In genomic region chr1:91187315-91187714, GRCm38 (mm10) we compare ENCODE assay signal across 17 mouse cellular contexts. TPM values are rescaled to one million over a fixed set of nuclear protein-coding genes. Genes with fewer than 3 reads are reported as not detected.
DNase-seq lines count a peak whose midpoint lies in the region; ATAC-seq and TF ChIP-seq lines count a peak whose summit lies in the region.
"Had no signal": no experiment of that assay in that cellular context is flagged by ENCODE, and none has a peak within 500 bp of the region (broad histone marks: within the 10 kb centered on the region; RNA-seq: fewer than 3 reads in every experiment).

No protein-coding gene starts in this region.

- H3K27me3 ChIP-seq in embryonic facial prominence, embryonic 14.5 days (replicated peaks; ENCODE audit: control insufficient read depth, insufficient read depth, low read length), result no peaks in the 10 kb centered on the region
- 0 out of 2 replicates have a peak, but pooled peaks cover 10% of the 10 kb centered on the region for H3K27me3 ChIP-seq in embryonic facial prominence, embryonic 10.5 days (replicated peaks; ENCODE audit: low read depth, poor library complexity, severe bottlenecking)
- no peaks in the 10 kb centered on the region for H3K27me3 ChIP-seq in lung, postnatal 0 days (replicated peaks; ENCODE audit: insufficient read depth, low read length)
- H3K27me3 ChIP-seq in midbrain, embryonic 14.5 days (ENCODE audit: control insufficient read depth, insufficient read depth, low read length), result no peaks in the 10 kb centered on the region
- H3K27me3 ChIP-seq: forebrain, embryonic 13.5 days; hindbrain, embryonic 15.5 days had no signal

- H3K4me3 ChIP-seq in embryonic facial prominence, embryonic 14.5 days (ENCODE audit: low read depth, low read length), result no peak overlapping the region
- no peak overlapping the region for H3K4me3 ChIP-seq in embryonic facial prominence, embryonic 10.5 days
- no peak overlapping the region for H3K4me3 ChIP-seq in lung, postnatal 0 days (ENCODE audit: low read depth, low read length)
- H3K4me3 ChIP-seq in lung, adult 2 months (replicated peaks; ENCODE audit: extremely low read depth, low read depth, low read length), result no peak overlapping the region
- no peak overlapping the region for H3K4me3 ChIP-seq in midbrain, embryonic 14.5 days (replicated peaks; ENCODE audit: low read depth, low read length)
- H3K4me3 ChIP-seq: forebrain, embryonic 13.5 days; hindbrain, embryonic 15.5 days; limb, embryonic 12.5 days had no signal

- H3K9me3 ChIP-seq in embryonic facial prominence, embryonic 14.5 days (ENCODE audit: control insufficient read depth, low read length), result no peaks in the 10 kb centered on the region
- H3K9me3 ChIP-seq in embryonic facial prominence, embryonic 10.5 days, result no peaks in the 10 kb centered on the region
- H3K9me3 ChIP-seq in lung, postnatal 0 days (ENCODE audit: low read length), result no peaks in the 10 kb centered on the region
- H3K9me3 ChIP-seq in midbrain, embryonic 14.5 days (ENCODE audit: control insufficient read depth, low read length), result no peaks in the 10 kb centered on the region
- H3K9me3 ChIP-seq: forebrain, embryonic 13.5 days; hindbrain, embryonic 15.5 days; limb, embryonic 12.5 days had no signal

- TF ChIP-seq EP300 in lung, postnatal 0 days (IDR thresholded peaks at IDR 0.05), result no peak

- H3K36me3 ChIP-seq in embryonic facial prominence, embryonic 14.5 days (ENCODE audit: control insufficient read depth, insufficient read depth, low read length), result no peaks in the 10 kb centered on the region
- H3K36me3 ChIP-seq in embryonic facial prominence, embryonic 10.5 days (replicated peaks), result no peaks in the 10 kb centered on the region
- no peaks in the 10 kb centered on the region for H3K36me3 ChIP-seq in lung, postnatal 0 days (ENCODE audit: insufficient read depth, low read length)
- H3K36me3 ChIP-seq in midbrain, embryonic 14.5 days (ENCODE audit: control insufficient read depth, insufficient read depth, low read length), result no peaks in the 10 kb centered on the region
- H3K36me3 ChIP-seq: hindbrain, embryonic 15.5 days; limb, embryonic 12.5 days had no signal

- 0 out of 2 replicates have a peak, but pooled peaks cover 3% of the 10 kb centered on the region for H3K4me1 ChIP-seq in embryonic facial prominence, embryonic 14.5 days (ENCODE audit: control insufficient read depth, insufficient read depth, low read length)
- peaks cover 3% of the 10 kb centered on the region; the same call in 1 of the 2 replicates for H3K4me1 ChIP-seq in embryonic facial prominence, embryonic 10.5 days
- H3K4me1 ChIP-seq in lung, postnatal 0 days (ENCODE audit: insufficient read depth, low read depth, low read length), result peaks cover 5% of the 10 kb centered on the region; the same call in 1 of the 2 replicates
- H3K4me1 ChIP-seq in lung, adult 2 months (ENCODE audit: control insufficient read depth, insufficient read depth, low read length), result no peaks in the 10 kb centered on the region
- no peaks in the 10 kb centered on the region for H3K4me1 ChIP-seq in midbrain, embryonic 14.5 days (ENCODE audit: control insufficient read depth, insufficient read depth, low read length)
- H3K4me1 ChIP-seq: forebrain, embryonic 13.5 days; limb, embryonic 12.5 days had no signal

- TF ChIP-seq POLR2A in lung, adult 2 months (IDR thresholded peaks at IDR 0.05; ENCODE audit: borderline replicate concordance, extremely low read depth, low read depth, low read length), result no peak

- no peak for DNase-seq in embryonic facial prominence, embryonic 14.5 days (ENCODE audit: low spot score)
- DNase-seq in embryonic facial prominence, embryonic 10.5 days (ENCODE audit: low spot score), result no peak
- peak; percentile 14 for DNase-seq in lung, postnatal 0 days (ENCODE audit: low spot score)
- no peak for DNase-seq in lung, adult 2 months
- DNase-seq in midbrain, embryonic 14.5 days, result no peak
- no peak for DNase-seq in urinary bladder, postnatal 36 days (ENCODE audit: low spot score in 2 of 2)
- DNase-seq: adrenal gland, adult 2 months; cerebellum, postnatal 14 days; kidney, adult 11 months; lung, postnatal 14 days; right cerebral cortex, adult 18-20 months had no signal

- 0 out of 2 replicates have a peak overlapping the region, but pooled peaks have one; percentile 2 for H3K27ac ChIP-seq in embryonic facial prominence, embryonic 14.5 days (replicated peaks; ENCODE audit: low read depth, low read length)
- no peak overlapping the region for H3K27ac ChIP-seq in embryonic facial prominence, embryonic 10.5 days (replicated peaks)
- no peak overlapping the region for H3K27ac ChIP-seq in lung, postnatal 0 days (ENCODE audit: low read length)
- no peak overlapping the region for H3K27ac ChIP-seq in midbrain, embryonic 14.5 days (replicated peaks; ENCODE audit: low read depth, low read length)
- H3K27ac ChIP-seq: forebrain, embryonic 13.5 days; hindbrain, embryonic 15.5 days; limb, embryonic 12.5 days had no signal

- H3K9ac ChIP-seq in embryonic facial prominence, embryonic 14.5 days (ENCODE audit: low read depth, low read length), result no peak overlapping the region
- H3K9ac ChIP-seq in lung, postnatal 0 days (replicated peaks; ENCODE audit: low read depth), result no peak overlapping the region
- no peak overlapping the region for H3K9ac ChIP-seq in midbrain, embryonic 14.5 days (replicated peaks; ENCODE audit: low read length)
- H3K9ac ChIP-seq: forebrain, embryonic 13.5 days; hindbrain, embryonic 15.5 days; limb, embryonic 12.5 days had no signal

- no peak for TF ChIP-seq CTCF in lung, postnatal 0 days (IDR thresholded peaks at IDR 0.05)
- TF ChIP-seq CTCF in lung, adult 2 months (IDR thresholded peaks at IDR 0.05; ENCODE audit: insufficient read depth, low read length), result no peak

- WGBS in embryonic facial prominence, embryonic 14.5 days, result 90% methylated on average over 5 of the region's 5 CpGs
- 93% methylated on average over 5 of the region's 5 CpGs for WGBS in embryonic facial prominence, embryonic 10.5 days
- WGBS in lung, postnatal 0 days, result 63% methylated on average over 5 of the region's 5 CpGs
- WGBS in lung, adult 2 months, result 55% methylated on average over 5 of the region's 5 CpGs
- 92% methylated on average over 5 of the region's 5 CpGs for WGBS in midbrain, embryonic 14.5 days

- no peak overlapping the region for H3K4me2 ChIP-seq in embryonic facial prominence, embryonic 14.5 days (ENCODE audit: low read depth, low read length)
- no peak overlapping the region for H3K4me2 ChIP-seq in lung, postnatal 0 days (replicated peaks; ENCODE audit: low read depth, low read length)
- H3K4me2 ChIP-seq in midbrain, embryonic 14.5 days (ENCODE audit: low read length), result no peak overlapping the region
- H3K4me2 ChIP-seq: forebrain, embryonic 13.5 days; hindbrain, embryonic 15.5 days; limb, embryonic 12.5 days had no signal

- no peak for ATAC-seq in embryonic facial prominence, embryonic 14.5 days (ENCODE audit: low read depth)
- no peak for ATAC-seq in lung, postnatal 0 days
- peak; percentile 71 for ATAC-seq in granulocyte monocyte progenitor cell, adult 5-6 weeks (replicated peaks; ENCODE audit: poor library complexity, severe bottlenecking)
- ATAC-seq in megakaryocyte progenitor cell, adult 5-6 weeks (replicated peaks; ENCODE audit: poor library complexity), result peak; percentile 59
- ATAC-seq in midbrain, embryonic 14.5 days (ENCODE audit: low FRiP score, low TSS enrichment), result no peak
- ATAC-seq: forebrain, embryonic 13.5 days had no signal

RNA-seq across cellular contexts. Expression of gene Ramp1, which starts 7.7 kb away (rescaled TPM):
- polyA plus RNA-seq in embryonic facial prominence, embryonic 14.5 days (2014; fragmentation: Nextera tagmentation; extraction: Ambion mirVana), result 13.5 and 21.7 TPM in 2 replicates
- polyA plus RNA-seq in embryonic facial prominence, embryonic 10.5 days (2016; fragmentation: Nextera tagmentation; extraction: Ambion mirVana), result 0.47 and 0.61 TPM in 2 replicates
- 33.8 and 49.4 TPM in 2 replicates for polyA plus RNA-seq in lung, postnatal 0 days (2015; fragmentation: Nextera tagmentation; extraction: Ambion mirVana)
- 35.7 and 37.7 TPM in 2 replicates for polyA plus RNA-seq in lung, adult 2 months (2012; rRNA removed)
- total RNA-seq in granulocyte monocyte progenitor cell, adult 5-6 weeks (2014; fragmentation: Nextera tagmentation), result 160 and 199 TPM in 2 replicates
- total RNA-seq in granulocyte monocyte progenitor cell, adult 5-6 weeks (2017), result 179 and 199 TPM in 2 replicates
- 184 and 191 TPM in 2 replicates for total RNA-seq in megakaryocyte progenitor cell, adult 5-6 weeks (2015)
- 174 and 180 TPM in 2 replicates for total RNA-seq in megakaryocyte progenitor cell, adult 5-6 weeks (2017)
- polyA plus RNA-seq in midbrain, embryonic 14.5 days (2014; fragmentation: Nextera tagmentation; extraction: Ambion mirVana), result 2.6 and 7.4 TPM in 2 replicates

RNA-seq across cellular contexts. Expression of gene Rbm44, which starts 42.4 kb away (rescaled TPM):
- 0.85 and 1.1 TPM in 2 replicates for polyA plus RNA-seq in embryonic facial prominence, embryonic 14.5 days (2014; fragmentation: Nextera tagmentation; extraction: Ambion mirVana)
- polyA plus RNA-seq in embryonic facial prominence, embryonic 10.5 days (2016; fragmentation: Nextera tagmentation; extraction: Ambion mirVana), result 0.87 and 1.2 TPM in 2 replicates
- polyA plus RNA-seq in lung, postnatal 0 days (2015; fragmentation: Nextera tagmentation; extraction: Ambion mirVana), result 0.08 and 0.50 TPM in 2 replicates
- not detected in 2 replicates for polyA plus RNA-seq in lung, adult 2 months (2012; rRNA removed)
- total RNA-seq in granulocyte monocyte progenitor cell, adult 5-6 weeks (2014; fragmentation: Nextera tagmentation), result 1.1 and 9.6 TPM in 2 replicates
- 5.2 and 7.8 TPM in 2 replicates for total RNA-seq in granulocyte monocyte progenitor cell, adult 5-6 weeks (2017)
- total RNA-seq in megakaryocyte progenitor cell, adult 5-6 weeks (2015), result 3.9 and 5.3 TPM in 2 replicates
- 6.4 and 6.5 TPM in 2 replicates for total RNA-seq in megakaryocyte progenitor cell, adult 5-6 weeks (2017)
- 0.57 TPM in 1 of 2 replicates, not detected in the other for polyA plus RNA-seq in midbrain, embryonic 14.5 days (2014; fragmentation: Nextera tagmentation; extraction: Ambion mirVana)
- total RNA-seq: adrenal gland, adult 2 months; gastrocnemius, adult 18-20 months had no signal
- polyA plus RNA-seq: adrenal gland, adult 2 months had no signal

Comparison
In these comparisons a context has a peak if more than half of its experiments do, and no peak if none do; other contexts are left out.
1. ATAC-seq: peak in granulocyte monocyte progenitor cell, adult 5-6 weeks (single experiment) and megakaryocyte progenitor cell, adult 5-6 weeks (single experiment); none in embryonic facial prominence, embryonic 14.5 days (single experiment), lung, postnatal 0 days (single experiment) and midbrain, embryonic 14.5 days (single experiment).